Mouse (Mus musculus) embryonic facial prominence, embryonic 11.5 days (tissue): ENCODE results near the gene Rbks. TPM values are rescaled to one million over a fixed set of nuclear protein-coding genes. Genes with fewer than 3 reads are reported as not detected.
A peak's percentile ranks its signal among the peaks of the same experiment; 100 is the strongest.

ENCODE experiments used
- ATAC-seq: fragments of 200-750 bp; cut with Nextera tagmentation; replicated peaks from 2 replicates; pipeline ENCODE4 v1.8.0; 2017; ENCODE audit warnings: low read depth; ENCODE audit not compliant: insufficient number of reproducible peaks, low FRiP score, low TSS enrichment
- DNase-seq: peaks from one replicate; pipeline ENCODE4 v3.0.0-alpha.2; 2015; ENCODE audit warnings: low spot score
- H3K27ac ChIP-seq: fragments of 300-500 bp; sonication (generic); replicated peaks from 2 replicates; pipeline ENCODE4 v1.5.1; 2014; ENCODE audit warnings: mild to moderate bottlenecking, low read depth, low read length, control low read depth
- H3K27me3 ChIP-seq: fragments of 300-500 bp; sonication (generic); 2 replicates; pipeline ENCODE4 v1.6.1; 2014; ENCODE audit warnings: mild to moderate bottlenecking, low read length, moderate library complexity, mixed read lengths; ENCODE audit not compliant: control insufficient read depth, insufficient read depth
- H3K36me3 ChIP-seq: fragments of 300-500 bp; sonication (generic); replicated peaks from 2 replicates; pipeline ENCODE4 v1.6.1; 2014; ENCODE audit warnings: low read depth, mild to moderate bottlenecking, low read length, moderate library complexity, mixed read lengths; ENCODE audit not compliant: control insufficient read depth, insufficient read depth
- H3K4me1 ChIP-seq: fragments of 300-500 bp; sonication (generic); 2 replicates; pipeline ENCODE4 v1.6.1; 2014; ENCODE audit warnings: low read length, mixed read lengths; ENCODE audit not compliant: control insufficient read depth, insufficient read depth
- H3K4me2 ChIP-seq: fragments of 300-500 bp; sonication (generic); 2 replicates; pipeline ENCODE4 v1.6.1; 2014; ENCODE audit warnings: low read depth, mild to moderate bottlenecking, control low read depth, low read length, moderate library complexity
- H3K4me3 ChIP-seq: fragments of 300-500 bp; sonication (generic); 2 replicates; pipeline ENCODE4 v1.5.1; 2014; ENCODE audit warnings: low read depth, low read length, control low read depth
- H3K9ac ChIP-seq: fragments of 300-500 bp; sonication (generic); replicated peaks from 2 replicates; pipeline ENCODE4 v1.6.1; 2014; ENCODE audit warnings: mild to moderate bottlenecking, control low read depth, low read length
- H3K9me3 ChIP-seq: fragments of 300-500 bp; sonication (generic); replicated peaks from 2 replicates; pipeline ENCODE4 v1.6.1; 2016; ENCODE audit warnings: mild to moderate bottlenecking, low read length, inconsistent platforms, mixed read lengths; ENCODE audit not compliant: control insufficient read depth
- WGBS: fragments of 180-500 bp; shearing (Covaris S2); extraction: QIAGEN DNeasy Blood & Tissue Kit; methylation state at CpG from one replicate; pipeline ENCODE4 v1.1.7; 2014; 5-methylcytosine and 5-hydroxymethylcytosine counted together
- polyA plus RNA-seq: library from polyadenylated mRNA; unstranded; fragments of >200 nt; fragmentation: Nextera tagmentation; extraction: Ambion mirVana; gene quantifications from 2 replicates; pipeline ENCODE4 v1.2.1, GENCODE M21; 2014

Gene Rbks
- polyA plus RNA-seq, 1 experiment from 2014 or later = 3.0 TPM

GRCm38 (mm10) chr5:31613852-31614286 lies 83.6 kb downstream of the Rbks start:
- 0% methylated on average over 37 of the region's 37 CpGs for WGBS

GRCm38 (mm10) chr5:31611186-31611585 lies 86.2 kb downstream of the Rbks start:
- Histone ChIP-seq H3K36me3 (no peaks in the 10 kb centered on the region), H3K27me3 (no peaks in the 10 kb centered on the region), H3K4me1 (no peaks in the 10 kb centered on the region; the same call in 1 of the 2 replicates), H3K27ac (no peak overlapping the region), H3K4me3 (no peak overlapping the region), H3K9me3 (no peaks in the 10 kb centered on the region), H3K9ac (no peak overlapping the region), H3K4me2 (no peak overlapping the region)
- ATAC-seq = no peak
- 72% methylated on average over 1 of the region's 1 CpGs for WGBS
- no peak for DNase-seq

More at GRCm38 (mm10) chr5:31613852-31614286, 83.6 kb downstream of the Rbks start:
- no peaks in the 10 kb centered on the region for H3K27me3 ChIP-seq
- peak overlapping the region; percentile 56 for H3K4me2 ChIP-seq
- peaks cover 4% of the 10 kb centered on the region; the same call in 1 of the 2 replicates for H3K36me3 ChIP-seq
- peak overlapping the region; percentile 86 for H3K9ac ChIP-seq
- no peaks in the 10 kb centered on the region for H3K9me3 ChIP-seq
- ATAC-seq (peak; percentile 85), DNase-seq (peak; percentile 92)
- peak overlapping the region; percentile 73; the same call in 1 of the 2 replicates for H3K27ac ChIP-seq
- no peaks in the 10 kb centered on the region; the same call in 1 of the 2 replicates for H3K4me1 ChIP-seq
- peak overlapping the region; percentile 81 for H3K4me3 ChIP-seq

GRCm38 (mm10) chr5:31610376-31611086 lies 86.9 kb downstream of the Rbks start:
- DNase-seq (no peak), ATAC-seq (no peak)
- Histone ChIP-seq H3K9me3 (no peaks in the 10 kb centered on the region), H3K4me1 (no peaks in the 10 kb centered on the region; the same call in 1 of the 2 replicates), H3K4me3 (no peak overlapping the region), H3K9ac (no peak overlapping the region), H3K27ac (no peak overlapping the region), H3K27me3 (no peaks in the 10 kb centered on the region), H3K36me3 (no peaks in the 10 kb centered on the region), H3K4me2 (no peak overlapping the region)
- WGBS = 80% methylated on average over 13 of the region's 13 CpGs

GRCm38 (mm10) chr5:31606151-31606550 lies 91.3 kb downstream of the Rbks start:
- ATAC-seq = no peak
- no peaks in the 10 kb centered on the region for H3K4me1 ChIP-seq

DNA sequence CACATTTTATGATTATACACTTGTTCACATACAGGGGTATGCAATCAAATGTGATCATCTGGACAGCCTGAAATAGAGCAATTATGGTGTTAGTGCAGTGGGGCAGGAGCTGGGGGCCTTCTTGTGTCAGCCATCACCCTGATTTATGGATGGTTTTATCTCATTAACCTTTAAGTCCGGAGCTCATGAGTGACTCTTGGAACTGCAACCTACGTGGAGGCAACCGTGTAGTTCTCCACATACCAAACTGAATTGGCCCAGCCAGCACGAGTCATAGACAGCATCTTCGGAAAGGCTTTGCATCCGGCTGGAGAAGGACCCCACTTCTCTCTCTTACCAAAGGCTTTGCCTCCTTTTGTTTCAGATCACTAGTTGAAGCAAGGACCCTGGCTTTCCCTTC lies 93.7 kb downstream of the Rbks start:
- no peaks in the 10 kb centered on the region for H3K36me3 ChIP-seq
- no peaks in the 10 kb centered on the region for H3K27me3 ChIP-seq
- WGBS = 87% methylated on average over 6 of the region's 6 CpGs
- DNase-seq = no peak
- H3K4me3 ChIP-seq = no peak overlapping the region
- H3K4me1 ChIP-seq = no peaks in the 10 kb centered on the region
- no peak overlapping the region for H3K4me2 ChIP-seq
- no peaks in the 10 kb centered on the region for H3K9me3 ChIP-seq
- ATAC-seq = no peak
- no peak overlapping the region for H3K9ac ChIP-seq
- no peak overlapping the region for H3K27ac ChIP-seq

More at GRCm38 (mm10) chr5:31606151-31606550, 91.3 kb downstream of the Rbks start:
- Histone ChIP-seq H3K27ac (no peak overlapping the region), H3K9me3 (no peaks in the 10 kb centered on the region), H3K36me3 (no peaks in the 10 kb centered on the region), H3K4me2 (no peak overlapping the region), H3K9ac (no peak overlapping the region), H3K27me3 (no peaks in the 10 kb centered on the region), H3K4me3 (no peak overlapping the region)
- WGBS = 56% methylated on average over 3 of the region's 3 CpGs
- no peak for DNase-seq

DNA sequence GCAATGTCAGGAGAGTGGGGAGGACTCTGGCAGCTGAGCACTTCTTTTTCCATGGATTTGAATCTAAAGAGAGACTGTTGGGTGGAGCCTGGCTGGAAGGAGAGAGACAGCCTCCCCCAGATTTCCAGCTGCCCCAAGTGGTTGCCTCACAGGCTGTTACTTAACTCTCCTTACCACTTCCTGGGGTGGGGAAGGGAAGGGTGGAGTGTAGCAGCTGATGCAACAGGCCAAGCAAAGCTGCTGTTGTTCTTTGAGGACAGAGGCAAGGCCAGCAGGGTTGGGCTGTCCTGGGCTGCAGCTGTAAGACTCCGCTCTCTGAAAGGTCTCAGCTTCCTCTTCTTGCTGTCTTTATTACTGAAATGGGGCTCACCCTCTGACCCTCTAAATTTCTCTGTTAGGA lies 95.0 kb downstream of the Rbks start:
- H3K4me3 ChIP-seq = no peak overlapping the region
- ATAC-seq (no peak), DNase-seq (no peak)
- H3K9me3 ChIP-seq = no peaks in the 10 kb centered on the region
- no peak overlapping the region for H3K9ac ChIP-seq
- H3K36me3 ChIP-seq = no peaks in the 10 kb centered on the region
- H3K27ac ChIP-seq = no peak overlapping the region
- no peaks in the 10 kb centered on the region for H3K27me3 ChIP-seq
- 94% methylated on average over 1 of the region's 1 CpGs for WGBS
- no peak overlapping the region for H3K4me2 ChIP-seq
- H3K4me1 ChIP-seq = no peaks in the 10 kb centered on the region

DNA sequence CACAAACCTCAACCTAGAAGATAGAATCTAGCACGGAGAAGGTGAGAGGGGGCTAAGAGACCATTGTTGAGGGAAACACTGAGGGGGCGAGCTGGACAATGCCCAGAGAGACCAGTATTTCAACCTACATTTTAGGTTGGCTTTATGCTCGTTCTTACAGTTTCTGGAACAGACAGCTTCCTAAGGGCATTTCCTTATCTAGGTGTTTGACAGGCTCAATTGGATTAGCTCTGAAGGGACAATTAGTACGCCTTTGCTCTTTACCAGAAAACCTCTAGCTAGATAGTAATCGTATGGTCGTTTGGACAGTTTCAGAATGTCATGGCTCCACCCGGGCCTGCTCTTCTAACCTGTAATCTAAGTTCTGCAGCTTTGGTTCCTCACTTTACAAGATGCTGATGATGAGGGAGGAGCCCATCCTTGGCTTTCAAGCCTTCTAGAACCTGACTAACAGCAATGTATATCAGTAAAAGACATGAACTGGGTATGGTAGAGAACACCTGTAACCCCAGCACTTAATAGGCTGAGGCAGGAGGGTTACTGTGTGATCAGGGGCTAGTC lies 96.2 kb downstream of the Rbks start:
- 77% methylated on average over 7 of the region's 7 CpGs for WGBS
- H3K4me3 ChIP-seq = no peak overlapping the region
- no peak overlapping the region for H3K9ac ChIP-seq
- H3K27me3 ChIP-seq = no peaks in the 10 kb centered on the region
- no peaks in the 10 kb centered on the region for H3K36me3 ChIP-seq
- H3K4me2 ChIP-seq = no peak overlapping the region
- no peak for ATAC-seq
- no peak overlapping the region for H3K27ac ChIP-seq
- no peaks in the 10 kb centered on the region for H3K4me1 ChIP-seq
- no peaks in the 10 kb centered on the region for H3K9me3 ChIP-seq
- no peak for DNase-seq

DNA sequence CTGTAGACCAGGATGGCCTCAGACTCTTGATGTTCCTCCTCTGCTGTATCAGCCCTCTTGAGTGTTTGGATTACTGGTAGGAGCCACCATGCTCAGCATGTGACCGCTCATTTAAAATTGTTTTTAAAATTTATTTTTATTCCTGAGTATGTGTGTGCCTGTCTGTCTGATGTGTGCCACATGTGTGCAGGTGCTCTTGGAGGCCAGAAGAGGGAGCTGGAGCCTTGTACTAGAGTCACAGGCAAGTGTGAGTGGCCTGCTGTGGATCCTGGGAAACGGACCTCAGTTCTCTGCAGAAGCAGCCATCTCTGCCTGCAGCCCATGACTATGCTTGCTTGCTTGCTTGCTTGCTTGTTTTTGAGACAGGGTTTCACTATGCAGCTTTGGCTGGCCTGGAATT lies 98.3 kb downstream of the Rbks start:
- DNase-seq (no peak), ATAC-seq (no peak)
- no peaks in the 10 kb centered on the region for H3K9me3 ChIP-seq
- H3K36me3 ChIP-seq = no peaks in the 10 kb centered on the region
- 84% methylated on average over 2 of the region's 2 CpGs for WGBS
- no peak overlapping the region for H3K4me2 ChIP-seq
- no peaks in the 10 kb centered on the region for H3K27me3 ChIP-seq
- H3K4me3 ChIP-seq = no peak overlapping the region
- no peaks in the 10 kb centered on the region for H3K4me1 ChIP-seq
- no peak overlapping the region for H3K9ac ChIP-seq
- no peak overlapping the region for H3K27ac ChIP-seq
